Mouse (Mus musculus) megakaryocyte, embryonic 14.5 days (primary cell): ENCODE measurements around the gene Shc3.

Experiments
- FLI1 ChIP-seq: IDR thresholded peaks from 2 replicates; pipeline ENCODE4 v1.6.1; 2012; ENCODE audit warnings: low read length, inconsistent platforms, mixed read lengths
- GATA1 ChIP-seq: IDR thresholded peaks from 3 replicates; pipeline ENCODE4 v1.6.1; 2012; ENCODE audit warnings: mixed read lengths, low read length, inconsistent platforms, borderline replicate concordance

DNA sequence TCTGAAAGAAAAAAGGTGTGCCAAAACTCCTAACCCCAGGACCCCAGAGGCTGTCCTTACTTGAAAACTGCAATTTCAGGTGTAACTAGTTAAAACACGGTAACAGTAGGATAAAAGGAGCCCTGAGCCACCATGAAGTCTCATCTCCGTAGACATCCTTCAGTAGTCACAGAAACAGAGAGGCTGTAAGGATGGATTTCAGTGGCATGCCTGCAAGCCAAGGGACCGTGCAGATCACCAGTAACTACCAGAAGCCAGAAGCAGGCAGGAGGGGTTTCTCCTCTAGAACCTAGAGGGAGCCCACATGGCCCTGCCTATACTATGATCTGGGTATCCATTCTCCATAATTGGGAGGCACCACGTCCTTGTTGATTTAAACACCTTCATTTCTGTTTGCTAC, 104.9 kb downstream of the Shc3 start:
- TF ChIP-seq GATA1 (no peak), FLI1 (no peak)
